Mouse (Mus musculus): ENCODE measurements around the gene Sms.

- TF ChIP-seq CTCF (IDR thresholded peaks at IDR 0.05; ENCODE audit: low read depth) (no peak), EP300 (IDR thresholded peaks at IDR 0.05; ENCODE audit: low read depth) (no peak)
Measured at GRCm38 (mm10) chrX:157500004-157500403, 7.9 kb upstream of the Sms start.
